Mouse (Mus musculus): ENCODE data around the gene Tfam.

DNA sequence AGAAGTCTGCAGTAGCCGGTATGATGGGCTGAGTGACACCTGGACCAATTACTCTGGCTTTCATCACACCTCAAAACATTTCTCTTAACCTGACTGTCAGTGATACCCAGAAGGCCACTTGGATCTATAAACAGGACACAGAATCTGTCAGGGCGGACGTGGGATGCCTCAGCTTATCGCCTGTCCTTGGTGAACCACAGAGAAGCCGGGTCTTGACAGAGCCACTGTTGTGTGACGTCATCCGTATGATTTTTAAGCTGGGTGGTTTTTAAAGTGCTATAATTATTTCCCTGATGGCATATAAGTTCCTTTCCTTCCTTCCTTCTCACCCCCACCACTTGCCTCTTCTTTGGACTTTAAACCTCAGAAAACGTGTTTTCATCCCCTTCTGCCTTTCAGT lies 20.4 kb upstream of the Tfam start:
- TF ChIP-seq CTCF (IDR thresholded peaks at IDR 0.05; ENCODE audit: extremely low read depth, insufficient read depth, insufficient read length, insufficient replicate concordance) (no peak), POLR2A (IDR thresholded peaks at IDR 0.05; ENCODE audit: low read depth, low read length) (no peak)

All from spleen, adult 2 months (tissue).